Mouse (Mus musculus) forebrain, embryonic 10.5 days (tissue): ENCODE data around the gene Pex5l. TPM values are rescaled to one million over a fixed set of nuclear protein-coding genes. Genes with fewer than 3 reads are reported as not detected.

Experiments
- DNase-seq: peaks from one replicate; pipeline ENCODE4 v3.0.0-alpha.2; 2017; ENCODE audit warnings: low spot score; ENCODE audit errors: extremely low spot score
- H3K27ac ChIP-seq: fragments of 300-500 bp; sonication (generic); 2 replicates; pipeline ENCODE4 v1.5.1; 2016; ENCODE audit warnings: mild to moderate bottlenecking
- H3K27me3 ChIP-seq: fragments of 300-500 bp; sonication (generic); 2 replicates; pipeline ENCODE4 v1.6.1; 2016; ENCODE audit warnings: mild to moderate bottlenecking; ENCODE audit not compliant: poor library complexity, severe bottlenecking
- H3K36me3 ChIP-seq: fragments of 300-500 bp; sonication (generic); replicated peaks from 2 replicates; pipeline ENCODE4 v1.6.1; 2016; ENCODE audit warnings: mild to moderate bottlenecking, moderate library complexity
- H3K4me1 ChIP-seq: fragments of 300-500 bp; sonication (generic); 2 replicates; pipeline ENCODE4 v1.6.1; 2016
- H3K4me3 ChIP-seq: fragments of 300-500 bp; sonication (generic); 2 replicates; pipeline ENCODE4 v1.5.1; 2016; ENCODE audit warnings: mild to moderate bottlenecking, moderate library complexity
- H3K9me3 ChIP-seq: fragments of 300-500 bp; sonication (generic); 2 replicates; pipeline ENCODE4 v1.6.1; 2016; ENCODE audit warnings: mild to moderate bottlenecking, moderate library complexity
- WGBS: fragments of 180-500 bp; shearing (Covaris S2); methylation state at CpG from one replicate; pipeline ENCODE4 v1.1.7; 2016; 5-methylcytosine and 5-hydroxymethylcytosine counted together
- polyA plus RNA-seq: library from polyadenylated mRNA; unstranded; fragments of >200 nt; fragmentation: Nextera tagmentation; extraction: Ambion mirVana; gene quantifications from 2 replicates; pipeline ENCODE4 v1.2.1, GENCODE M21; 2016

Pex5l gene
- polyA plus RNA-seq, 1 experiment from 2014 or later, result 0.78 TPM

DNA sequence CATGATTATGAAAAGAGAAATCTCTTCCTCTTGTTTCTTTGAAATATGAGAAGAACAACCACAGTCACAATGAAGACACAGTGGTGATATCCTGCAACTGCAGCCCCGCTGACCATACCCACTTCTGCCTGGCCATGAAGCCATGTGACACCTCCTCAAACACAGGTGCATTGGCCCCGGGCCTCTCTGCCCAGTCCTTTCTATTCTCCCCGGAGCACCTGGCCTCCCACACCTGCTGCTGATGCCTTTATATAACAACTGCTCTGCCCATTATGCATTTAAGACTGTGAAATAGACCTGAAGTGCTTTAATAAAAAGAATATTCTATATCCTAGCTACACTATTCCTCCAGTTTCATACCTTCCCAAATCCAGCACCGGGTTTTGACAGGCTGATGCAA is 54.8 kb downstream of the Pex5l start:
- peaks cover 17% of the 10 kb centered on the region for H3K4me1 ChIP-seq
- WGBS, result 84% methylated on average over 4 of the region's 4 CpGs
- H3K36me3 ChIP-seq, result no peaks in the 10 kb centered on the region
- H3K27ac ChIP-seq, result no peak overlapping the region
- no peaks in the 10 kb centered on the region for H3K9me3 ChIP-seq
- peaks cover 4% of the 10 kb centered on the region; the same call in 1 of the 2 replicates for H3K27me3 ChIP-seq
- DNase-seq, result no peak
- no peak overlapping the region for H3K4me3 ChIP-seq

DNA sequence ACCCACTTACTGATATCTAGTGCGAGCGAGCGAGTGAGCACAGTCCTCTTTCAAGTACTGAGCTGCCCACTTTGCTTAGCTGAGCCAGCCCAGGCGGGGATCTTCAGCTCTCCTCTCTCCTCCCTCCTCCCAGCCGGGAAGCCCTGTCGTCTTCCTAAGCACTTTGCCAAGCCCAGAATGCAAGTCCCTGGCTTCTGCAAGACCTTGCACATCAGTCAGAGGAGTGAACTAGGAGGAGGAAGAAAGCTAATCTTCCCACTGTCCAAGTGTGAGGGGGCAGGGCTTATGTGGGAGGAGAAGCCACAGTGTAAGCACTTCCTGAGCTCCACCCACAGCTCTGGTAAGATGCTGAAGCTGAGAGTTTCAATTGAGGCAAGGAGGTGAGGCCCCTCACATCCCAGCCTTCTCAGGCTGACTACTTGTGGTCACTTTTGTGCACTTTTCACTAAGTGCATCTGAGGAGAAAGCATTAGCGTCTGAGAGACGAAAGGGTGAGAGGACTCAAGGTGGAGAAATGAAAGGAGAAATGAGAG is 60.2 kb downstream of the Pex5l start:
- Histone ChIP-seq H3K36me3 (no peaks in the 10 kb centered on the region), H3K27me3 (no peaks in the 10 kb centered on the region), H3K4me1 (peaks cover 9% of the 10 kb centered on the region), H3K9me3 (no peaks in the 10 kb centered on the region), H3K4me3 (peak overlapping the region; percentile 16; the same call in 1 of the 2 replicates), H3K27ac (peak overlapping the region; percentile 54; the same call in 1 of the 2 replicates)
- WGBS, result 23% methylated on average over 8 of the region's 8 CpGs
- no peak for DNase-seq

DNA sequence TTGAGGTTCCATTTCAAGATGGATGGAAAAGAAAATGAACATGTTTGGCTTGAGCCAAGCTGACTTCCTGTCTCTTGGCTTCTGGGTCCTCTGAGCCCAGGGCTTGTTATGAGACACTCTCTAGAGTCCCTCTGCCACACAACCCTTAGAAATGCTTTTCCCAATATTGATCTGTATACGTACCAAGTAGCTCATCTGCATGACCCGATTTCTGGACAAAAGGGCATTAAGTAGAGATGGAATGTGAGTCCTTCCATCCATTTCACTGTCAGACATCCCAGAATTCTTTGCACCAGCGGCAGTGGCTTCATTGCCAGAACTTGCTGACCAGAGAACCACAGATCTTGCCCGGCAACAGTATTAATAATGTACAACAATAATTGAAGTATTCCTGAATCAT is 61.3 kb downstream of the Pex5l start:
- H3K4me1 ChIP-seq, result peaks cover 9% of the 10 kb centered on the region
- 96% methylated on average over 4 of the region's 4 CpGs for WGBS

DNA sequence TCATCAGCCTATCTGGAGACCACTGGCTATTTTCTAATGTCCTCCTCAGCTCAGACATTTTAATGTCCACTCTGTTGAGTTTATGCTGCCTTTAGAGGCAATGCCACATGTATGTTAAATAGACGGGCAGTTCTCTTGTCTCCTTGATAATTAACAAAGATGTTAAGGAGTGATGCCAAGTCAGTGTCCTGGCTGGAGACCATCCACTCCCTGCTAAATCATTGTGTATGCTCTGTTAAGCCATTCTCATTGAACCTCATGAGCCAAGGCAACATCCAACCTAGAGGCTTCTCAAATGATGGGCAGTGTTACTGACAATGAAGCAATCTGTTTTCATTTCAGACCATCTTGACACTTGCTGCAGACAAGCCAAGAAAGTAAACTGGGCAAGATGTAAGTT is 63.4 kb downstream of the Pex5l start:
- Histone ChIP-seq H3K27ac (no peak overlapping the region), H3K27me3 (no peaks in the 10 kb centered on the region), H3K9me3 (no peaks in the 10 kb centered on the region), H3K4me3 (no peak overlapping the region), H3K4me1 (peaks cover 9% of the 10 kb centered on the region), H3K36me3 (no peaks in the 10 kb centered on the region)
- no peak for DNase-seq
- WGBS, result 91% methylated on average over 1 of the region's 1 CpGs

More for the DNA sequence above, 61.3 kb downstream of the Pex5l start:
- H3K36me3 ChIP-seq, result no peaks in the 10 kb centered on the region
- no peak overlapping the region for H3K27ac ChIP-seq
- no peak for DNase-seq
- no peak overlapping the region for H3K4me3 ChIP-seq
- no peaks in the 10 kb centered on the region for H3K27me3 ChIP-seq
- H3K9me3 ChIP-seq, result no peaks in the 10 kb centered on the region

DNA sequence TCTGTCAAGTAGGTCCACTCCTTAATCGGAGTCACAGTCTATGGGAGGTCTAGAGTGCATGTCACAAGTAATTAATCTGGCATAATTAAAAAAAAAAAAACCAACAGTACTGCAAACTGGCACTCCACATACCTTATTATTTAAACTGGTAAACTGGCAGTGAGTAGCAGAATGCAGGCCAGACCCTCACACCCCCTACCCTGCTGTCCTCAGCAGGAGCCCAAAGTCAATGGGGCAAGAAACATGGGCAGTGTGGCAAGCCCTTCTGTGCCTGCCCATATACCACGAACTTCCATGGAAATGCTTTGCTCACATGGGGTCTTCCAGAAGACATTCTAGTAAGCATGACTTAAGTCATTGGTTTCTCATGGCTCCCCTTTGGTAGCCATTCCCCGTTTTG is 63.9 kb downstream of the Pex5l start:
- no peaks in the 10 kb centered on the region for H3K27me3 ChIP-seq
- H3K4me1 ChIP-seq, result peaks cover 9% of the 10 kb centered on the region
- H3K9me3 ChIP-seq, result no peaks in the 10 kb centered on the region
- WGBS, result 91% methylated on average over 3 of the region's 3 CpGs
- no peak overlapping the region for H3K27ac ChIP-seq
- H3K4me3 ChIP-seq, result no peak overlapping the region
- DNase-seq, result no peak
- H3K36me3 ChIP-seq, result no peaks in the 10 kb centered on the region

DNA sequence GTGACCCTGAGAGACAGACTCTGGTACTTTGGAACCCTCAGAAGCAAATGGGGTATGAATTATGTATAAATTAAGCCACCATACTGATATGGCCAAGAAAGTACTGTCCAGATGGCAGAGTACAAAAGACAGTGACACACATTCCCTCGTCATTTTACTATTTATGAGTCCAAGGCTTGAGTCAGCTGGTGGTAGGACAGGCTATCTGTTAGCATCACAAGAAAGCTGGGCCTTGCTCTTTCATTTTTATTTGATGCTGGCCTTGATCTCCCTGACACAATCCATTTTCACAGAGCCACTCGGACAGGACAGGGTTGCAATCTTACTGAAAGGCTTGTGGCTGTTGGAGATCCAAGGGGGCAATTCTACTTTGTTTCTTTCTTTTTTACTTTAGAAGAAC is 67.4 kb downstream of the Pex5l start:
- H3K36me3 ChIP-seq, result no peaks in the 10 kb centered on the region
- 86% methylated on average over 2 of the region's 2 CpGs for whole genome bisulfite sequencing
- H3K4me1 ChIP-seq, result no peaks in the 10 kb centered on the region
- H3K9me3 ChIP-seq, result no peaks in the 10 kb centered on the region
- H3K4me3 ChIP-seq, result no peak overlapping the region
- no peak for DNase-seq
- H3K27ac ChIP-seq, result no peak overlapping the region
- no peaks in the 10 kb centered on the region for H3K27me3 ChIP-seq

DNA sequence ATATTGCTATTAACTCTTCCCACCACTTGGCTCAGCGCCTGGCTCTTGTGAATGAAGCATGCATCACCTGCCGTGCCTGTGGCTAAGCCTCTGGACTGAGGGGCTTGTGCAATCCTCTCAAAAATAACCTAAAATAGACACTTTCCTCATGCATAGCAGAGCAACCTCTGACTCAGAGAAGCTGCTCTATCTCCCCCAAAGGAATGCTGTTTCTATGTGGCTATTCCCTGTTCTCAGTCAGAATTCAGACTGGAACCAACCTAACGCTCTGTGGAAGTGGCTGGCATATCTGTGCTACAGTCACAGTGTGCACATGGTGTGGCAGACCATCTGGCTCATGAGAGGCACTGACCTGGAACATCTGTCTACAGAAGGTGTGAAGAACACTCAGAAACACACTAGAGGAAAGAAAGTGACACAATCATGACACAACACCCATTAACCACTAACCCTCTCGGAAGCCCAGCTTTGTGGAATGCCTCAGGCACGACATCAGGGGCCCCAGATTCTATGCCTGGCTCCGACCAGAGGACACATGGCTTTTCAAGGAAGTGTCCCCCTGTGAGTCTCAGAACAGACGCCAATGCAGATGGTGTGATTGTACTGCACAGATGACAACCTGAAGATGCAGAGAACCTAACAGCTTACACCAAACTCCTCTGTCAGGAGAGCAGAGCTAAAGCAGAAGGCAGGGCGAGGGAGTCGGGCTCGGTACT is 68.6 kb downstream of the Pex5l start:
- H3K27ac ChIP-seq, result no peak overlapping the region
- H3K36me3 ChIP-seq, result no peaks in the 10 kb centered on the region
- H3K9me3 ChIP-seq, result no peaks in the 10 kb centered on the region
- no peaks in the 10 kb centered on the region for H3K27me3 ChIP-seq
- no peak for DNase-seq
- no peaks in the 10 kb centered on the region for H3K4me1 ChIP-seq
- 77% methylated on average over 10 of the region's 10 CpGs for WGBS
- H3K4me3 ChIP-seq, result no peak overlapping the region

DNA sequence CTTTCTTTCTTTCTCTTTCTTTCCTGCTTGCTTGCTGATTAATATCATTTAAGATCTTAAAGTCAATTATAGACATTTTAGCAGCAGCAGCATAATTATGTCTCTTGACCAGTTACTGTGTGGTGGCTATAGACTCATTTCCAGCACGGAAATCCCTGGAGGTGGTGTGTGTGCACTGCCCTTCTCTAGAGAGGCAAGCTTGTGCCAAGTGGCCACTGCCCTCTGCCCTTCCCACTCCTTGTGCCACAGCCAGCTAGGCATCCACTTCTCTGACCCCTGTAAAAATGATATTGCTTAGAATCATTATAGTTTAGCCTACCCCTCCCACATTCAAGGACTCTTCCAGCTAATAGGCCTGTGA is 69.2 kb downstream of the Pex5l start:
- Histone ChIP-seq H3K27ac (no peak overlapping the region), H3K36me3 (no peaks in the 10 kb centered on the region), H3K4me1 (no peaks in the 10 kb centered on the region), H3K9me3 (no peaks in the 10 kb centered on the region), H3K4me3 (no peak overlapping the region), H3K27me3 (no peaks in the 10 kb centered on the region)
- DNase-seq, result no peak
- 84% methylated on average over 1 of the region's 1 CpGs for WGBS

DNA sequence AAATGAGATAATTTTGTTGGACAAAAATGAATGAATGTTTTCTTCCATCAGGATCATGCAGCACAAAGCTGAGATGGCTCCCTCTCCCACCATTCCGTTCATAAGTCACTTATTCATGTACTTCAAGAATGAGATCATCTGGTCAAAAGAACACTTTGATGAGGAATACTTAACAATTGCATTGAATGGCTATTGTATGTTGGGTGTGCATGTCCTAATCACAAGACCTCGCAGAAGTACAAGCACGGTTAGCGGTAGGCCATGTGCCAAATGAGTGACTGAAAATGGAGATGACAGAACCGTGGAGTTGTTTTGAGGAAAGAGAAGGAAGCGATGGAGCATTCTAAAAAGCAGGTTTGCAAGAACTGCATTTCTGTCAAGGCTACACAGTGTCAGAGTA is 72.3 kb downstream of the Pex5l start:
- Histone ChIP-seq H3K36me3 (no peaks in the 10 kb centered on the region), H3K4me1 (no peaks in the 10 kb centered on the region), H3K4me3 (no peak overlapping the region), H3K9me3 (no peaks in the 10 kb centered on the region), H3K27me3 (no peaks in the 10 kb centered on the region), H3K27ac (no peak overlapping the region)
- DNase-seq, result no peak
- 93% methylated on average over 6 of the region's 6 CpGs for WGBS

DNA sequence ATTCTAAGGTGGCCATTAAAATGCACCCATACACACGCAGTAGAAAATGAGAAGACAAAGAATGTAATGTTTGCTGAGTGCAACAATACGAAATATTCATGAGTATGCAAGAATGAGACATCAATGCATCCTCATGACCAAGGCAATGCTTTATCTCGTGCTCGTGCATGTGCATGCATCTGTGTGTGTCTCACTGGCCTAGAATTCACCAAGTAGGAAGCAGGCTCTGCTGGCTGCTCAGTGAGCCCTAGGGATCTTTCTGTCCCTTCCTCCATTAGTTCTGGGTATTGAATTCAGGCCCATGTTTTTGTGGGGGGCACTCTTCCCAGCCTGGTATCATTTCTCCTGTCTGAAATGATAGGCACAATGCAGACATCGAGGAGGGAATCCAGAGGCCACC is 74.9 kb downstream of the Pex5l start:
- Histone ChIP-seq H3K36me3 (no peaks in the 10 kb centered on the region), H3K9me3 (no peaks in the 10 kb centered on the region), H3K27ac (no peak overlapping the region), H3K4me1 (peaks cover 13% of the 10 kb centered on the region), H3K4me3 (no peak overlapping the region), H3K27me3 (no peaks in the 10 kb centered on the region)
- DNase-seq, result no peak
- 94% methylated on average over 5 of the region's 5 CpGs for WGBS

DNA sequence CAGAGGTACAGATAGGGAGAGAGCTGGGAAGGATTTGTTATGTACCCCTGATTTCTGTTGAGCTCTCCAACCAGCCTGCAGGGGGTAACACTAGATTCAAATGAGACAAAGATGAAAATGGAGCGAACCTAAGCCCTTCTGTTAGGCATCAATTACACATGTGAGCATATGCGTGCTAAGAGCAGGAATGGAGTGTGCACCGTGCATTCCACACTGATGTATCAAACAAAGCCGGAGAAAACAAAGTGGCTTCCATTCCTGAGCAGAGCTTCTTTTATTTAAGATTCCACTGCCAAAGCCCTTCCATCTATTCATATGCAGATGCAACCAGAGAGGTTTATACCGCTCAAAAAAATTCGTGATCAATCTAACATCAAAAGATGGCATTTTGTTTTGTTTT is 79.5 kb downstream of the Pex5l start:
- no peak for DNase-seq
- H3K27ac ChIP-seq, result peak overlapping the region; percentile 60
- 46% methylated on average over 6 of the region's 6 CpGs for WGBS
- H3K27me3 ChIP-seq, result no peaks in the 10 kb centered on the region
- no peaks in the 10 kb centered on the region for H3K36me3 ChIP-seq
- H3K9me3 ChIP-seq, result no peaks in the 10 kb centered on the region
- no peak overlapping the region for H3K4me3 ChIP-seq
- H3K4me1 ChIP-seq, result peaks cover 41% of the 10 kb centered on the region

DNA sequence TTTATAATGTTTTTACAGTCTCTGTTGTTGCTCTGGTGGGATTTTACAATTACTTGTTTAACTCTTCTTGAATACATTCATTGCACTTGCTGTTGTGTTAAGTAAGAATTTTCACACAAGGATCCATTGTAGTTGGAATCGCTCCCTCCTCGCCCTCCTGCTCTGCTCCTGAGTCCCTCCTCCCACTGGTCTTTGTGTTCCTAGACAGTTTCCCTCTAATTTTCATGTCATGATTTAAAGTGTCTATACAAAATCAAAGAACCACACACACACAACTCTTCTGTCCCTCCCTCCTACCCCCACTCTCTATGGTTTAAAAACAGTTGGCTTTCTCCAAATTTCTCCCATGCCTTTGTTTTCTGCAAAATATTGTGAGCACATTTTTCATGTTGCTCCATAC is 81.6 kb downstream of the Pex5l start:
- H3K27ac ChIP-seq, result no peak overlapping the region; the same call in 1 of the 2 replicates
- peaks cover 41% of the 10 kb centered on the region for H3K4me1 ChIP-seq
- H3K27me3 ChIP-seq, result no peaks in the 10 kb centered on the region
- H3K36me3 ChIP-seq, result no peaks in the 10 kb centered on the region
- no peak for DNase-seq
- no peak overlapping the region for H3K4me3 ChIP-seq
- WGBS, result 61% methylated on average over 2 of the region's 2 CpGs
- no peaks in the 10 kb centered on the region for H3K9me3 ChIP-seq

DNA sequence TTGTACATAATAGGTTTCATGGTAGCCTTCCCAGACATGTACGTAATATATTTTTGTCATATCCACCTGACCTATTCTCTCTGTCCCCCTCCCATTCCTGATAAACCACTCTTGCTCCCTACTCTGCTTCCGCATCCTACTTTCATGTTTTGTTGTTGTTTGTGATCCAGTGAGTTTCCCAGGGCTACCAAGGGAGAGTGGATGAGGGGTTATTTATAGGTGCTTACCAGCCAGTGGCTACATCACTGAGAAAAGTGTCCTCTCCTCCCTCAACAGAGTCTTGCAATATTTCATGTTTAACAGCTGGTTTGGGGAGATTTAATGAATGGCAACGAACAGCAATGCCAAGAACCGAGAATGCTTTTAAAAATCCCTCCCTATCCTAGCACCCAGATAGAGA is 82.0 kb downstream of the Pex5l start:
- no peaks in the 10 kb centered on the region for H3K36me3 ChIP-seq
- DNase-seq, result no peak
- H3K4me1 ChIP-seq, result peaks cover 41% of the 10 kb centered on the region
- no peaks in the 10 kb centered on the region for H3K27me3 ChIP-seq
- H3K9me3 ChIP-seq, result no peaks in the 10 kb centered on the region
- H3K27ac ChIP-seq, result no peak overlapping the region
- H3K4me3 ChIP-seq, result no peak overlapping the region
- 90% methylated on average over 4 of the region's 4 CpGs for WGBS
